Mouse (Mus musculus) ES-Bruce4 (cell line): Measurements from ENCODE around the gene Comt.

ENCODE experiments used
- CTCF ChIP-seq: IDR thresholded peaks from one replicate; pipeline ENCODE4 v1.8.1; 2011; ENCODE audit warnings: low read depth, low read length
- EP300 ChIP-seq: IDR thresholded peaks from 2 replicates; pipeline ENCODE4 v1.6.1; 2011; ENCODE audit warnings: low read depth, low read length; ENCODE audit not compliant: insufficient read depth
- POLR2A ChIP-seq: IDR thresholded peaks from one replicate; pipeline ENCODE4 v1.8.1; 2011; ENCODE audit warnings: low read length; ENCODE audit not compliant: insufficient read depth

DNA sequence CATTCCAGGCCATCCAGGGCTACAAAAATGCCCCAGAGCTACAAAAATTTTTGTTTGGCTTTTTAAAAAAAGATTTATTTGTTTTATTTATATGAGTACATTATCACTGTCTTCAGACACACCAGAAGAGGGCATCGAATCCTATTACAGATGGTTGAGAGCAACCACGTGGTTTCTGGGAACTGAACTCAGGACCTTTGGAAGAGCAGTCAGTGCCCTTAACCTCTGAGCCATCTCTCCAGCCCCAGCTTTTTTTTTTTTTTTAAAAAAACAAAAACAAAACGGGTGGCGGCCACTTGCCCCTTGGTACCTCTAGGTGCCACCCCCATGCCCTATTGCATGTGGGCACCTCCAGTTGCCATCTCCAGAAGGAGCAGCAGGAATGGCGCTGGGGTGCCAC is 9.2 kb downstream of the Comt start:
- TF ChIP-seq POLR2A (no peak), CTCF (no peak), EP300 (no peak)
